Comparison of ENCODE assay signal across 39 mouse cellular contexts in genomic region chr2:181656734-181657133, GRCm38 (mm10). TPM values are rescaled to one million over a fixed set of nuclear protein-coding genes. Genes with fewer than 3 reads are reported as not detected.
"Had no signal": no experiment of that assay in that cellular context is flagged by ENCODE, and none has a peak within 500 bp of the region (broad histone marks: within the 10 kb centered on the region; RNA-seq: fewer than 3 reads in every experiment).

Gene Gm29797 (plus strand): TSS chr2:181657034.

- H3K4me2 ChIP-seq: limb, embryonic 13.5 days; limb, embryonic 15.5 days; liver, embryonic 11.5 days; liver, embryonic 12.5 days; liver, embryonic 13.5 days; liver, embryonic 15.5 days; lung, embryonic 14.5 days; lung, embryonic 15.5 days; midbrain, embryonic 11.5 days; midbrain, embryonic 12.5 days; midbrain, embryonic 13.5 days; midbrain, embryonic 15.5 days; neural tube, embryonic 12.5 days; neural tube, embryonic 13.5 days had no signal

- H3K27ac ChIP-seq: limb, embryonic 13.5 days; limb, embryonic 15.5 days; liver, embryonic 12.5 days; liver, embryonic 13.5 days; liver, embryonic 14.5 days; liver, embryonic 15.5 days; lung, embryonic 15.5 days; macrophage; midbrain, embryonic 10.5 days; midbrain, embryonic 12.5 days; midbrain, embryonic 13.5 days; midbrain, embryonic 15.5 days; neural tube, embryonic 12.5 days; neural tube, embryonic 13.5 days had no signal

- H3K9ac ChIP-seq: limb, embryonic 13.5 days; limb, embryonic 15.5 days; liver, embryonic 12.5 days; liver, embryonic 13.5 days; liver, embryonic 14.5 days; liver, embryonic 15.5 days; liver, postnatal 0 days; lung, embryonic 14.5 days; lung, embryonic 15.5 days; midbrain, embryonic 12.5 days; midbrain, embryonic 13.5 days; midbrain, embryonic 15.5 days; neural tube, embryonic 12.5 days; neural tube, embryonic 13.5 days had no signal

- H3K4me3 ChIP-seq: limb, embryonic 13.5 days; limb, embryonic 15.5 days; liver, embryonic 12.5 days; liver, embryonic 13.5 days; liver, embryonic 15.5 days; lung, embryonic 15.5 days; megakaryocyte, embryonic 14.5 days; midbrain, embryonic 10.5 days; midbrain, embryonic 12.5 days; midbrain, embryonic 13.5 days; midbrain, embryonic 15.5 days; myocyte; neural tube, embryonic 12.5 days; neural tube, embryonic 13.5 days had no signal

- H3K27me3 ChIP-seq: limb, embryonic 13.5 days; limb, embryonic 15.5 days; liver, embryonic 12.5 days; liver, embryonic 13.5 days; liver, embryonic 15.5 days; lung, embryonic 15.5 days; megakaryocyte, embryonic 14.5 days; midbrain, embryonic 13.5 days; midbrain, embryonic 15.5 days; neural tube, embryonic 12.5 days; neural tube, embryonic 13.5 days had no signal

- H3K4me1 ChIP-seq: lung, embryonic 15.5 days; neural tube, embryonic 12.5 days had no signal

- H3K9me3 ChIP-seq: limb, embryonic 13.5 days; limb, embryonic 15.5 days; liver, embryonic 12.5 days; liver, embryonic 13.5 days; liver, embryonic 15.5 days; lung, embryonic 15.5 days; megakaryocyte, embryonic 14.5 days; midbrain, embryonic 10.5 days; midbrain, embryonic 12.5 days; midbrain, embryonic 13.5 days; midbrain, embryonic 15.5 days; neural tube, embryonic 12.5 days; neural tube, embryonic 13.5 days had no signal

- ATAC-seq: liver, embryonic 12.5 days; liver, postnatal 0 days; lung, postnatal 0 days; midbrain, embryonic 13.5 days; midbrain, embryonic 15.5 days; midbrain, embryonic 16.5 days had no signal

- DNase-seq: left cerebral cortex, postnatal 4 days; liver; liver, embryonic 13.5 days; liver, postnatal 0 days; lung, adult 18-20 months; lung, adult 2 months; lung, embryonic 14.5 days; lung, postnatal 10 days; lung, postnatal 14 days; lung, postnatal 36 days; lung, postnatal 4 days; midbrain, embryonic 14.5 days had no signal

RNA-seq across cellular contexts. Expression of gene Gm29797, which starts in this region (rescaled TPM):
- total RNA-seq: left cerebral cortex, postnatal 25 days; liver, adult 2 months; megakaryocyte progenitor cell, adult 5-6 weeks; megakaryocyte, adult 5-6 weeks; megakaryocyte-erythroid progenitor cell, adult 5-6 weeks; midbrain, postnatal 0 days; monocyte, adult 5-6 weeks had no signal
- polyA plus RNA-seq: limb, embryonic 15.5 days; liver, adult 2 months; liver, embryonic 11.5 days; liver, embryonic 12.5 days; liver, embryonic 13.5 days; liver, embryonic 15.5 days; liver, postnatal 0 days; lung, adult 2 months; lung, embryonic 14.5 days; lung, embryonic 15.5 days; lung, postnatal 0 days; macrophage; midbrain, embryonic 11.5 days; midbrain, embryonic 12.5 days; midbrain, embryonic 13.5 days; midbrain, embryonic 14.5 days; midbrain, embryonic 15.5 days; midbrain, postnatal 0 days; myocyte; neural tube, embryonic 11.5 days; neural tube, embryonic 12.5 days; neural tube, embryonic 13.5 days had no signal
